Mouse (Mus musculus): Measurements from ENCODE around the gene Ebi3. TPM values are rescaled to one million over a fixed set of nuclear protein-coding genes. Genes with fewer than 3 reads are reported as not detected.
A peak's percentile ranks its signal among the peaks of the same experiment; 100 is the strongest.

The Ebi3 gene
- total RNA-seq, 4 experiments from 2014 or later: 0.49 to 2.0 (median 1.5) TPM

DNA sequence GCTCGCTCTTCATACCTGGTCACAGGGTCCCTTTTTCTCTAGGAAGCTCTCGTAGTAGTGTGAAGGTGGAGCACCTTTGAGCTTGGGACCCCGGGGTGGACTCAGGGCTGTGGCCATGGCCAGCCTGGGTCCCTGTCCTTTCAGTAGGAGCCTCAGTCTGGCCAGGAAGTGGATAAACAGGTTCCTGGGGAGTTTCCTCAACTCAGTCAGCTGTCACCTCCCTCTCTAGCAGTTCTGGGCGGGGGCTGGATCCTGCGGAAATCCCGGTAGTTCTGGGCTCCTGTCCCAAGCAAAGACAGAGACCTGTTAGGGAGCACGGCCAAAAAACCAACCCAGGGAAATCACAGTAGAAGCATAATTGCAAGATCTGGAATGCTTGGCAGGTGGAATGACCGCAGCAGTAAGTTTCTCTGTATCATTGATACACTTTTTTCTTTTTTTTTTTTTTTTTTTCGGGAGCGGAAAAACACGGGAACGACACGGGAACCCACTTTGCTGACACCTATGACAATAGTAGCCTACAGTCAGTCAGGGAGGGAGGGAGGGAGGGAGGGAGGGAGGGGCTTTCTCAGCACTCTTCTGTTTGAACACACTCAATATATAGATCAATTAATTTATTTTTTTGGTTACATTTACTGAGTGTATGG is 53.1 kb downstream of the Ebi3 start, which contains the start of the genes Stap2 and Mpnd:
Gene Stap2 (minus strand): TSS at position 170 of the 647 bp plus-strand sequence.
Gene Mpnd (plus strand): TSS at position 297 of the 647 bp plus-strand sequence.
- peak; percentile 15 for DNase-seq

Other genes starting within 250 kb of the Ebi3 start
- 10 to 100 TPM in 2 of 4 experiments, 1 to 10 TPM in 2; 8.4 to 13.7 (median 11.5) TPM for gene Pot1b, start 240.0 kb upstream of the Ebi3 start, total RNA-seq (2022)
- under 1 TPM; 0.23 to 0.99 (median 0.59) TPM for gene Adgre4, start 202.7 kb upstream of the Ebi3 start, total RNA-seq (2022)
- 1 to 10 TPM; 6.7 to 9.8 (median 8.3) TPM for gene Zfp119a, start 73.7 kb upstream of the Ebi3 start, total RNA-seq (2022)
- gene Zfp959, start 60.5 kb upstream of the Ebi3 start, total RNA-seq (2022): 1 to 10 TPM; 3.7 to 9.2 (median 6.3) TPM
- 1 to 10 TPM; 2.9 to 7.1 (median 4.9) TPM for gene Zfp119b, start 3.1 kb upstream of the Ebi3 start, total RNA-seq (2022)
- 10 to 100 TPM; 18.6 to 21.4 (median 20.3) TPM for gene Yju2, start 6.5 kb downstream of the Ebi3 start, total RNA-seq (2022)
- gene Shd, start 17.8 kb downstream of the Ebi3 start, total RNA-seq (2022): 1 to 10 TPM; 1.7 to 4.8 (median 3.0) TPM
- 1 to 10 TPM in 3 of 4 experiments, under 1 TPM in 1; 0.87 to 3.4 (median 2.9) TPM for gene Fsd1, start 33.9 kb downstream of the Ebi3 start, total RNA-seq (2022)
- gene Stap2, start 52.9 kb downstream of the Ebi3 start, total RNA-seq (2022): 1 to 10 TPM; 4.8 to 9.3 (median 6.8) TPM
- 100 to 1,000 TPM; 101 to 119 (median 110) TPM for gene Mpnd, start 53.1 kb downstream of the Ebi3 start, total RNA-seq (2022)
- gene Sh3gl1, start 84.0 kb downstream of the Ebi3 start, total RNA-seq (2022): 10 to 100 TPM; 44.3 to 52.5 (median 49.9) TPM
- gene Chaf1a, start 87.8 kb downstream of the Ebi3 start, total RNA-seq (2022): 1 to 10 TPM; 3.8 to 6.0 (median 4.3) TPM
- 10 to 100 TPM; 67.6 to 93.5 (median 82.6) TPM for gene Ubxn6, start 122.4 kb downstream of the Ebi3 start, total RNA-seq (2022)
- gene Hdgfl2, start 127.0 kb downstream of the Ebi3 start, total RNA-seq (2022): 100 to 1,000 TPM in 1 of 4 experiments, 10 to 100 TPM in 3; 55.6 to 123 (median 80.3) TPM
- 100 to 1,000 TPM in 1 of 4 experiments, 10 to 100 TPM in 3; 45.4 to 191 (median 87.0) TPM for gene Plin4, start 157.2 kb downstream of the Ebi3 start, total RNA-seq (2022)
- gene Plin5, start 165.0 kb downstream of the Ebi3 start, total RNA-seq (2022): 10 to 100 TPM; 20.4 to 32.6 (median 26.9) TPM
- 10 to 100 TPM; 14.5 to 34.6 (median 16.4) TPM for gene Lrg1, start 169.4 kb downstream of the Ebi3 start, total RNA-seq (2022)
- gene Sema6b, start 187.7 kb downstream of the Ebi3 start, total RNA-seq (2022): 10 to 100 TPM in 2 of 4 experiments, 1 to 10 TPM in 2; 6.6 to 12.7 (median 10.9) TPM
- 1 to 10 TPM; 2.2 to 4.2 (median 3.8) TPM for gene Tnfaip8l1, start 209.8 kb downstream of the Ebi3 start, total RNA-seq (2022)
- gene Mydgf, start 231.3 kb downstream of the Ebi3 start, total RNA-seq (2022): 10 to 100 TPM; 49.4 to 62.3 (median 54.2) TPM